Mouse (Mus musculus) thymus, adult 2 months (tissue): ENCODE data around the gene Ikbkg. TPM values are rescaled to one million over a fixed set of nuclear protein-coding genes. Genes with fewer than 3 reads are reported as not detected.
A peak's percentile ranks its signal among the peaks of the same experiment; 100 is the strongest.

Source experiments
- DNase-seq: peaks from one replicate; pipeline ENCODE4 v3.0.0; 2021
- H3K27ac ChIP-seq: fragments of 200-500 bp; 2 replicates; pipeline ENCODE4 v1.5.1; 2012; ENCODE audit warnings: low read length, control low read depth; ENCODE audit not compliant: control insufficient read depth, insufficient read depth
- H3K27me3 ChIP-seq: fragments of 200-500 bp; 2 replicates; pipeline ENCODE4 v1.6.1; 2012; ENCODE audit warnings: mild to moderate bottlenecking, low read length, moderate library complexity, mixed read lengths; ENCODE audit not compliant: control insufficient read depth, insufficient read depth
- H3K36me3 ChIP-seq: fragments of 200-500 bp; 2 replicates; pipeline ENCODE4 v1.6.1; 2012; ENCODE audit warnings: mild to moderate bottlenecking, low read length, moderate library complexity; ENCODE audit not compliant: control insufficient read depth, insufficient read depth
- H3K4me1 ChIP-seq: fragments of 200-500 bp; replicated peaks from 2 replicates; pipeline ENCODE4 v1.6.1; 2012; ENCODE audit warnings: low read length; ENCODE audit not compliant: control insufficient read depth, insufficient read depth
- H3K4me3 ChIP-seq: fragments of 200-500 bp; 2 replicates; pipeline ENCODE4 v1.5.1; 2012; ENCODE audit warnings: mild to moderate bottlenecking, low read length, control low read depth, moderate library complexity; ENCODE audit not compliant: control insufficient read depth, insufficient read depth
- CTCF ChIP-seq: fragments of 200-500 bp; IDR thresholded peaks from 2 replicates; pipeline ENCODE4 v1.5.1; 2012; ENCODE audit warnings: mild to moderate bottlenecking, control low read depth, low read length, moderate library complexity, borderline replicate concordance; ENCODE audit not compliant: control insufficient read depth, poor library complexity, insufficient read depth; ENCODE audit errors: extremely low read depth
- POLR2A ChIP-seq: fragments of 200-500 bp; IDR thresholded peaks from 2 replicates; pipeline ENCODE4 v1.6.1; 2012; ENCODE audit warnings: mild to moderate bottlenecking, low read length, control low read depth, moderate library complexity; ENCODE audit not compliant: control insufficient read depth, poor library complexity, insufficient read depth; ENCODE audit errors: extremely low read depth
- WGBS: fragments of 180-500 bp; shearing (Covaris S2); methylation state at CpG from one replicate; pipeline ENCODE4 v1.1.7; 2018; 5-methylcytosine and 5-hydroxymethylcytosine counted together
- polyA plus RNA-seq: library from polyadenylated mRNA; depleted of rRNA; stranded (reverse); fragments of >200 nt; gene quantifications from 2 replicates; pipeline ENCODE4 v1.2.3, GENCODE M21; 2012

Ikbkg gene
- polyA plus RNA-seq, 1 experiment, result 20.4 TPM

DNA sequence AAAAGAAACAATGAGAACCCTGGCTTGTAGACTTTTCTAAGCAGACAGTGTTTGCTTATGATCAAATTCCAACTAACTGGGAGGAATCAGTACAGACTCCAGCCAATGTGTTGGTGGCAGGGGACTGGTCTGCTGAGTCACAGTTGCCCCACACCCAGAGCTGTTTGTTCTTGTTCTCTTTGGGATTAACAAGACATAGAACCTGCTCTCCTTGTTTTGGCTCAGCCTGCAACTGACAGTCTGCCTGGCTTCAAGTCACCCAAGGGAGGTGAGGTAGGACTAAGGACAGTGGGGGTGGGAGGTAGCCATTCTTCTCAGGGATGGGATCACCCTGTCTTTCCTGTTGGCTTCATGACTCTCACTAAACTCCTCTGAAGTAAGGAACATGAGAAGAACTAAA, 31.4 kb downstream of the Ikbkg start:
- DNase-seq, result no peak
- H3K36me3 ChIP-seq, result no peaks in the 10 kb centered on the region
- no peak overlapping the region for H3K4me3 ChIP-seq
- no peaks in the 10 kb centered on the region for H3K27me3 ChIP-seq
- peaks cover 4% of the 10 kb centered on the region; the same call in 1 of the 2 replicates for H3K4me1 ChIP-seq
- TF ChIP-seq POLR2A (no peak), CTCF (no peak)
- H3K27ac ChIP-seq, result no peak overlapping the region

DNA sequence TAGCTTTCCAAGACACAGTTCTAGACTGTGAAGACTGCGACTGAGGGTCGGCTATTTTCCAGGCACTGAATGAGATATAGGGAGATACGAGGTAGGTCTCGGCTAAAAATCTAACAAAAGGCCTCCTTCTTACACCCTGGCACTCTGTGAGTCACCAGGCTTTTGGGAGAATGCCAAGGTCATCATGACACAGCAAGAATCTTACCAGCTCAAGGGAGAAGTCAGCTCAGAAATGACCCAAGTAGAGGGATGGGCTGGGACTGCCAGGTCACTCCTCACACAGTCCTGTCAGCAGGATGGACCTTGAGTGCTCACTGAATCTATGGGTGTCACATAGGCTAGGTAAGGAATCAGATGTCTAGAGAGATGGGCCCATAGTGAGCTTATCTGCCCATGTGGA, 32.1 kb downstream of the Ikbkg start:
- Histone ChIP-seq H3K4me1 (peaks cover 4% of the 10 kb centered on the region; the same call in 1 of the 2 replicates), H3K27ac (no peak overlapping the region), H3K27me3 (no peaks in the 10 kb centered on the region), H3K4me3 (no peak overlapping the region), H3K36me3 (no peaks in the 10 kb centered on the region)
- TF ChIP-seq CTCF, result no peak
- no peak for TF ChIP-seq POLR2A
- DNase-seq, result no peak
- 63% methylated on average over 4 of the region's 4 CpGs for WGBS

DNA sequence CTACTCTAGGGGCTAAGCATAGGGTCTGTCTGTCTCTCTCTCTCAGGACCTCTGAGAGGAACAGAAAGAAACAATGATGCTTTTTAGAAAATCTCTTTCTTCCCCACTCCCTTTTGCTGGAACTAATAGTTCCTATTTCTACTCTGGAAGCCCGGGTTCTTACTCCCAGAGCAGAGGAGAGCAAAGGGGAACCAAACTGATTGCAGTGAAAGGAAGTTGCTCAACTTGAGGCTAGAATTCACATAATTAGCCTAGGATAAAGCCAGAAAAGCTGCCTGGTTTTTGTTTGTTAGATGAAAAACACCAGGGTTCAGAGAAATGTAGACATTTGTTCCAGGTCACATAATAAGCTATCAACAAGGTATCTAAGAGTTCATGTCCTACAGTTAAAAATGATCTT, 33.2 kb downstream of the Ikbkg start:
- TF ChIP-seq POLR2A (no peak), CTCF (no peak)
- peaks cover 4% of the 10 kb centered on the region; the same call in 1 of the 2 replicates for H3K4me1 ChIP-seq
- no peaks in the 10 kb centered on the region for H3K27me3 ChIP-seq
- no peak overlapping the region for H3K4me3 ChIP-seq
- 46% methylated on average over 1 of the region's 1 CpGs for WGBS
- no peak overlapping the region for H3K27ac ChIP-seq
- no peak for DNase-seq
- H3K36me3 ChIP-seq, result no peaks in the 10 kb centered on the region

- DNase-seq, result no peak
- no peaks in the 10 kb centered on the region for H3K36me3 ChIP-seq
- no peak overlapping the region for H3K27ac ChIP-seq
- no peak overlapping the region for H3K4me3 ChIP-seq
- TF ChIP-seq POLR2A (no peak), CTCF (no peak)
- H3K4me1 ChIP-seq, result peaks cover 4% of the 10 kb centered on the region; the same call in 1 of the 2 replicates
- 92% methylated on average over 3 of the region's 3 CpGs for WGBS
- no peaks in the 10 kb centered on the region for H3K27me3 ChIP-seq
Observed at GRCm38 (mm10) chrX:74427116-74427515, 34.0 kb downstream of the Ikbkg start.

DNA sequence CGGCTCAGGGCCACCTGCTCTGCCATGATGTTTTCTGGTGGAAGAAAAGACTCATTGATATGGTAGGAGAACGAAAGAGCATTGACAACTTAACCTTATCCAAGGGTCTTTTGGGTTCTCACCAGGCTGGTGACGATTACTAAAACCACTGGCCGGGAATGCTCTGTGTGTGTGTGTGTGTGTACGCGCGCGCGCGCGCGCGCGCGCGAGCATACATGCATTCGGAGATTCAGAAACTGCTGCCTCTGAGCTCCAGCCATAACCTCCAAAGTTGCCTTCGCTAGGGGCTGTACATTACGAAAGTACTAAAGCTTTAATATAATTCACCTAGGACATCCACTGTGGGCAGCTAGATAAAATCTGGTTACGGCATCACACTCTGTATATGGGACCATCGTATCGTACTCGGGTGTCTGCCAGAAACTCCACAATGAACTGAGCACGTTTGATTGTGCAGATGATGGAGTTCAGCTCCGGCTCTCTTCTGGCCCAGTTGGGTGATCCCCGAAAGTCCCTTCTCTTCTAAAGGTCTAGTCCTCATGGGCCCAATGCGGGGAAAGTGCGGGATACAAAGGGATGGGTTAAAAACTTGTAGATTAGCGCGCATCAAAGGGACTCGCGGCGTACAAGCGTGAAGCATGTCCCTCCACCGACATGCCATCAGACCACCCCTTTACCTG, 35.2 kb downstream of the Ikbkg start:
- Histone ChIP-seq H3K4me1 (peaks cover 4% of the 10 kb centered on the region; the same call in 1 of the 2 replicates), H3K27me3 (no peaks in the 10 kb centered on the region), H3K27ac (peak overlapping the region; percentile 74), H3K4me3 (peak overlapping the region; percentile 85), H3K36me3 (no peaks in the 10 kb centered on the region)
- TF ChIP-seq CTCF (no peak), POLR2A (no peak)
- DNase-seq, result no peak
- 8% methylated on average over 35 of the region's 35 CpGs for WGBS

- WGBS, result 2% methylated on average over 24 of the region's 25 CpGs
- Histone ChIP-seq H3K27me3 (no peaks in the 10 kb centered on the region), H3K27ac (peak within 1 kb of the TSS; percentile 83), H3K4me3 (peak within 1 kb of the TSS; percentile 85), H3K4me1 (peaks cover 4% of the 10 kb centered on the region; the same call in 1 of the 2 replicates), H3K36me3 (0 out of 2 replicates have a peak, but pooled peaks cover 2% of the 10 kb centered on the region)
- TF ChIP-seq POLR2A (0 out of 2 replicates have a peak, but pooled peaks have one; percentile 18), CTCF (no peak)
- peak; percentile 87 for DNase-seq
Observed at GRCm38 (mm10) chrX:74428826-74429276, 35.8 kb downstream of the Ikbkg start, which contains the start of gene G6pdx. Gene G6pdx, minus strand, starts transcription at chrX:74429194.

GRCm38 (mm10) chrX:74429290-74429821, 36.3 kb downstream of the Ikbkg start:
- peak overlapping the region; percentile 85 for H3K4me3 ChIP-seq
- under 1% methylated on average over 22 of the region's 22 CpGs for WGBS
- TF ChIP-seq POLR2A (peak; percentile 38; the same call in 1 of the 2 replicates), CTCF (no peak)
- peak overlapping the region; percentile 83 for H3K27ac ChIP-seq
- no peaks in the 10 kb centered on the region for H3K27me3 ChIP-seq
- H3K36me3 ChIP-seq, result peaks cover 7% of the 10 kb centered on the region; the same call in 1 of the 2 replicates
- peak; percentile 71 for DNase-seq
- peaks cover 4% of the 10 kb centered on the region; the same call in 1 of the 2 replicates for H3K4me1 ChIP-seq
